Mouse (Mus musculus) bone marrow macrophage, adult 2 months (primary cell): ENCODE results near the gene C1ql3. TPM values are rescaled to one million over a fixed set of nuclear protein-coding genes. Genes with fewer than 3 reads are reported as not detected.
A peak's percentile ranks its signal among the peaks of the same experiment; 100 is the strongest.

Experiments
- H3K27ac ChIP-seq: 2 replicates; pipeline ENCODE4 v1.5.1; 2012; ENCODE audit warnings: low read depth, low read length; ENCODE audit not compliant: insufficient read depth
- H3K4me1 ChIP-seq: 2 replicates; pipeline ENCODE4 v1.6.1; 2012; ENCODE audit warnings: low read length; ENCODE audit not compliant: control insufficient read depth, insufficient read depth
- H3K4me3 ChIP-seq: 2 replicates; pipeline ENCODE4 v1.5.1; 2012; ENCODE audit warnings: mild to moderate bottlenecking, low read length, moderate library complexity; ENCODE audit not compliant: insufficient read depth
- CTCF ChIP-seq: IDR thresholded peaks from 2 replicates; pipeline ENCODE4 v1.5.1; 2012; ENCODE audit warnings: low read depth, mild to moderate bottlenecking, low read length, moderate library complexity
- POLR2A ChIP-seq: IDR thresholded peaks from 2 replicates; pipeline ENCODE4 v1.6.1; 2012; ENCODE audit warnings: mild to moderate bottlenecking, low read depth, low read length, borderline replicate concordance
- polyA plus RNA-seq: library from polyadenylated mRNA; stranded (reverse); fragments of >200 nt; gene quantifications from 2 replicates; pipeline ENCODE4 v1.2.4, GENCODE M21; 2012; ENCODE audit not compliant: missing spikeins, insufficient read depth, insufficient read length

Gene C1ql3
- not detected in 2 replicates for polyA plus RNA-seq

GRCm38 (mm10) chr2:13011472-13011871 lies at the start of gene C1ql3:
Gene C1ql3 (minus strand): TSS chr2:13011806.
- peak within 1 kb of the TSS; percentile 57 for H3K4me3 ChIP-seq
- no peak within 1 kb of the TSS for H3K27ac ChIP-seq
- TF ChIP-seq CTCF: no peak
- no peak for TF ChIP-seq POLR2A

GRCm38 (mm10) chr2:13060426-13061170 lies 49.0 kb upstream of the C1ql3 start:
- no peaks in the 10 kb centered on the region for H3K4me1 ChIP-seq
- no peak overlapping the region for H3K4me3 ChIP-seq
- no peak overlapping the region for H3K27ac ChIP-seq
- no peak for TF ChIP-seq POLR2A
- no peak for TF ChIP-seq CTCF

More at GRCm38 (mm10) chr2:13011472-13011871, at the start of gene C1ql3:
- no peaks in the 10 kb centered on the region for H3K4me1 ChIP-seq

- Histone ChIP-seq H3K27ac (no peak overlapping the region), H3K4me3 (no peak overlapping the region), H3K4me1 (no peaks in the 10 kb centered on the region)
- TF ChIP-seq CTCF (no peak), POLR2A (no peak)
Observed at GRCm38 (mm10) chr2:13048649-13049048, 37.0 kb upstream of the C1ql3 start.

- H3K4me3 ChIP-seq: no peak overlapping the region
- H3K4me1 ChIP-seq: no peaks in the 10 kb centered on the region
- TF ChIP-seq CTCF: no peak
- no peak for TF ChIP-seq POLR2A
- no peak overlapping the region for H3K27ac ChIP-seq
Observed at GRCm38 (mm10) chr2:13044555-13044954, 32.9 kb upstream of the C1ql3 start.

- TF ChIP-seq CTCF (no peak), POLR2A (no peak)
- H3K4me1 ChIP-seq: no peaks in the 10 kb centered on the region
- no peak overlapping the region for H3K4me3 ChIP-seq
- H3K27ac ChIP-seq: no peak overlapping the region
Observed at GRCm38 (mm10) chr2:13039785-13040184, 28.2 kb upstream of the C1ql3 start.

- no peaks in the 10 kb centered on the region for H3K4me1 ChIP-seq
- H3K27ac ChIP-seq: no peak overlapping the region
- TF ChIP-seq CTCF (no peak), POLR2A (no peak)
- no peak overlapping the region for H3K4me3 ChIP-seq
Observed at GRCm38 (mm10) chr2:13038772-13039171, 27.2 kb upstream of the C1ql3 start.

- TF ChIP-seq POLR2A (no peak), CTCF (no peak)
- H3K27ac ChIP-seq: no peak overlapping the region
- no peak overlapping the region for H3K4me3 ChIP-seq
- no peaks in the 10 kb centered on the region for H3K4me1 ChIP-seq
Observed at GRCm38 (mm10) chr2:13018861-13019260, 7.3 kb upstream of the C1ql3 start.

- no peak overlapping the region for H3K4me3 ChIP-seq
- no peak for TF ChIP-seq POLR2A
- TF ChIP-seq CTCF: no peak
- H3K27ac ChIP-seq: no peak overlapping the region
- no peaks in the 10 kb centered on the region for H3K4me1 ChIP-seq
Observed at GRCm38 (mm10) chr2:13018382-13018781, 6.8 kb upstream of the C1ql3 start.

GRCm38 (mm10) chr2:13011973-13012372 lies 367 bp upstream of the C1ql3 start:
- no peak overlapping the region for H3K4me3 ChIP-seq
- no peaks in the 10 kb centered on the region for H3K4me1 ChIP-seq
- TF ChIP-seq CTCF (no peak), POLR2A (no peak)
- no peak overlapping the region for H3K27ac ChIP-seq

GRCm38 (mm10) chr2:13010460-13011341 lies 905 bp downstream of the C1ql3 start:
- TF ChIP-seq POLR2A: no peak
- no peak for TF ChIP-seq CTCF
- peak overlapping the region; percentile 57 for H3K4me3 ChIP-seq
- H3K27ac ChIP-seq: no peak overlapping the region

More at GRCm38 (mm10) chr2:13010460-13011341, 905 bp downstream of the C1ql3 start:
- no peaks in the 10 kb centered on the region for H3K4me1 ChIP-seq
